Mouse (Mus musculus): Measurements from ENCODE around the gene Snap23. TPM values are rescaled to one million over a fixed set of nuclear protein-coding genes. Genes with fewer than 3 reads are reported as not detected.

Gene Snap23
- polyA plus RNA-seq, 1 experiment, result 15.3 TPM

GRCm38 (mm10) chr2:120628886-120629735, 61.6 kb downstream of the Snap23 start, which contains the start of gene Stard9:
Stard9 (plus strand) TSS chr2:120629121.
- no peak for TF ChIP-seq GATA1 (IDR thresholded peaks at IDR 0.05; ENCODE audit: low read length)

GRCm38 (mm10) chr2:120630246-120630645, 62.8 kb downstream of the Snap23 start:
- no peak for TF ChIP-seq GATA1 (IDR thresholded peaks at IDR 0.05; ENCODE audit: low read length)

DNA sequence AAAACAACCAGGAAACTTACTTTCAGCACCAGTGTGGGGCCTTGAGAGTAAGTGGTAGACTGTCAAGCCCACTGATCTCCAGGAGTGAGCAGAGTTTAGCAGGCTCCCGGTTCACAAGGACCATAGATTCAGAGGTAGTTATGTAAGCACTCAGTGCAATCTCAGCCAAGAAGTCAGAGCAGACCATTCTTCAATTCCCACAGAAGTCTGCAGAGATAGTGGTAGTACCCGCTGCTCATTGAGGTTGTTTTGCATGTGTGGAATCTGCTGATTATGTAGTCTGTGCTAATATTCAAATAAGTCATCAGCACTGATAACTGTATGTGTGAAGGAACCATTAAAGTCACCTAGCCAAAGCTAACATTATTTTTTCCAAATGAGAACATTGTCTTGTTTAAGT, 63.2 kb downstream of the Snap23 start:
- TF ChIP-seq GATA1 (IDR thresholded peaks at IDR 0.05; ENCODE audit: low read length), result no peak

DNA sequence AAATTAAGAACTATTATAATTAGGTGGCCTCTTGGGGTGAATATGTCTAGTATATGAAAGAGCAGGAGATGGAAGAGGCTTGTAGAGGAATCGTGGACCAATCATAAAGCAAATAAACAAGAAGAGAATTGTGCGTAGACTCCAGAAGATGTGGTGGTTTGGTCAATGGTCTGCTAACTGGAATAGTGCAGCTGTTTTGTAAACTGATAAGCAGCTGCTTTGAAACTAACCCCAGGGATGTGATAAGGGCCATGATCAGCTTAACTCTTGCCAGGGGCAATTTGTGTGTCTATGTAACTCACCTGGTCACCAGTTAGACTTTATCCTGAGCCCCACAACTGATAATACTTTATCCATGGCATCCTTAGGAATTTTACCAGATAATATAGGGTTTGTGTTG, 64.0 kb downstream of the Snap23 start:
- peak; percentile 99 for TF ChIP-seq GATA1 (IDR thresholded peaks at IDR 0.05; ENCODE audit: low read length)

DNA sequence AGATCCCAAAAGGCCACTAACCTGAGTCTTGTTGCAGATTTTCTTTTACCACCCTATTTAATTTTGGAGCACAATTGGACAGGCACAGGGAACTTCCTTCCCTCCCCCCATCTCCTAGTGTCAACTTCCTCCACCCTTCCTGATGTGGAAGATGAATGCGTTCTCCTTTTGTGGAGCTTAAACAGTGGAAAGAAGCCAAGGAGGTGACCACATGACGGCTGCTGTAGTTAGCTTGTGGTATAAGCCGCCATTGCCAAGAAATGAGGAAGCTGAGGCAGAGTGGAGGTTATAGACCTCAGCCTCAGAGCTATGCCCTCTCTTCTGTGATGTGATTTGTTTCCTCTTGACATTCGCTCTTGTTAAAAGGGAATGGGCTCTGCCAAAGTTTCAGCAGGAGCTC, 64.5 kb downstream of the Snap23 start:
- TF ChIP-seq GATA1 (IDR thresholded peaks at IDR 0.05; ENCODE audit: low read length), result no peak

- no peak for TF ChIP-seq GATA1 (IDR thresholded peaks at IDR 0.05; ENCODE audit: low read length)
These were observed 73.4 kb downstream of the Snap23 start for GRCm38 (mm10) chr2:120640835-120641234.

GRCm38 (mm10) chr2:120643836-120644235, 76.4 kb downstream of the Snap23 start:
- TF ChIP-seq GATA1 (IDR thresholded peaks at IDR 0.05; ENCODE audit: low read length), result no peak

DNA sequence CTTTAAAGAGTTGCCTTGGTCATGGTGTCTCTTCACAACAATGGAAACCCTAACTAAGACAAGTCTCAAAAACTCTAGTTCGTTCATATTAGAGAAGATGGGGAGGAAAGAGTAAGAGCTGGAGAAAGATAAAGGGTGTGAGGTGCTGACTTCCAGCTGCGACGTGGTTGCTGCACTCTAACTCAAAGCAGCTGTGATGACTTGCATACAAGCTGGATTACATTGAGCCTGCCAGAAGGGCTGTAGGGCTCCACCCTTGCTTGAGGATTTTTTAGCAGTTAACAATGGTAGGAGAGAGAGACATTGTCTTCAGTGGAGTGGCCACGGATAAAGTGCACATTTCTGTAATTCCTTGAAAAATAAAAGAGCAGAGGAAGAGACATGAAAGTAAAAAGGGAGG, 79.3 kb downstream of the Snap23 start:
- TF ChIP-seq GATA1 (IDR thresholded peaks at IDR 0.05; ENCODE audit: low read length), result no peak

Other genes starting within 250 kb of the Snap23 start
- 15.2 and 25.1 TPM in 2 replicates for gene Vps39, start 214.5 kb upstream of the Snap23 start, polyA plus RNA-seq (2012)
- gene Ganc, start 163.8 kb upstream of the Snap23 start, polyA plus RNA-seq (2012), result 1.3 and 1.5 TPM in 2 replicates
- gene Tmem87a, start 163.6 kb upstream of the Snap23 start, polyA plus RNA-seq (2012), result 0.45 and 0.57 TPM in 2 replicates
- not detected in 2 replicates for gene Capn3, start 111.7 kb upstream of the Snap23 start, polyA plus RNA-seq (2012)
- 58.4 and 96.8 TPM in 2 replicates for gene Zfp106, start 3.8 kb upstream of the Snap23 start, polyA plus RNA-seq (2012)
- 2.1 and 2.3 TPM in 2 replicates for gene Haus2, start 41.7 kb downstream of the Snap23 start, polyA plus RNA-seq (2012)
- gene Lrrc57, start 41.8 kb downstream of the Snap23 start, polyA plus RNA-seq (2012), result 1.3 and 1.9 TPM in 2 replicates
- 0.26 and 0.27 TPM in 2 replicates for gene Stard9, start 61.5 kb downstream of the Snap23 start, polyA plus RNA-seq (2012)

All from G1E-ER4 (cell line).